20 mouse cellular contexts compared by ENCODE assay signal in genomic region chr2:68196245-68196644, GRCm38 (mm10).
DNase-seq lines count a peak whose midpoint lies in the region; ATAC-seq and TF ChIP-seq lines count a peak whose summit lies in the region.
"Had no signal": no experiment of that assay in that cellular context is flagged by ENCODE, and none has a peak within 500 bp of the region (broad histone marks: within the 10 kb centered on the region; RNA-seq: fewer than 3 reads in every experiment).

No protein-coding gene starts in this region.

- H3K4me2 ChIP-seq in forebrain, embryonic 13.5 days: no peak overlapping the region
- H3K4me2 ChIP-seq in forebrain, embryonic 11.5 days (ENCODE audit: low read depth, low read length, severe bottlenecking): no peak overlapping the region
- no peak overlapping the region for H3K4me2 ChIP-seq in kidney, embryonic 16.5 days (replicated peaks; ENCODE audit: low read depth, low read length)
- no peak overlapping the region for H3K4me2 ChIP-seq in midbrain, embryonic 15.5 days
- H3K4me2 ChIP-seq: embryonic facial prominence, embryonic 12.5 days; heart, embryonic 12.5 days; hindbrain, embryonic 15.5 days had no signal

- no peak overlapping the region for H3K27ac ChIP-seq in forebrain, embryonic 13.5 days
- H3K27ac ChIP-seq in forebrain, embryonic 11.5 days (ENCODE audit: low read depth, low read length): no peak overlapping the region
- no peak overlapping the region for H3K27ac ChIP-seq in kidney, embryonic 16.5 days (ENCODE audit: low read length)
- no peak overlapping the region for H3K27ac ChIP-seq in midbrain, embryonic 15.5 days
- H3K27ac ChIP-seq: embryonic facial prominence, embryonic 12.5 days; heart, adult 2 months; hindbrain, embryonic 10.5 days; hindbrain, embryonic 15.5 days had no signal

- DNase-seq in forebrain, embryonic 11.5 days (ENCODE audit: low spot score): no peak
- no peak for DNase-seq in kidney, postnatal 14 days
- DNase-seq in Patski (ENCODE audit: low read depth, low spot score): no peak
- peak; percentile 51 for DNase-seq in retina, embryonic 14.5 days (ENCODE audit: low spot score)
- DNase-seq: adrenal gland, postnatal 10 days; cerebellum, adult 11 months; cerebellum, adult 8-10 months; cerebellum, postnatal 14 days; embryo, embryonic 11 days; gastrocnemius, postnatal 10 days; heart, adult 2 months had no signal

- POLR2A ChIA-PET in Patski (lab: Charles Lee): no interaction called here

- 31% methylated on average over 4 of the region's 4 CpGs for WGBS in forebrain, embryonic 13.5 days
- WGBS in forebrain, embryonic 11.5 days: 59% methylated on average over 4 of the region's 4 CpGs
- WGBS in kidney, embryonic 16.5 days: 30% methylated on average over 4 of the region's 4 CpGs
- WGBS in midbrain, embryonic 15.5 days: 62% methylated on average over 4 of the region's 4 CpGs

- H3K27me3 ChIP-seq in forebrain, embryonic 13.5 days: no peaks in the 10 kb centered on the region
- H3K27me3 ChIP-seq in forebrain, embryonic 11.5 days (ENCODE audit: control insufficient read depth, insufficient read depth, low read length): no peaks in the 10 kb centered on the region
- H3K27me3 ChIP-seq in kidney, embryonic 16.5 days (ENCODE audit: insufficient read depth, low read length): no peaks in the 10 kb centered on the region
- no peaks in the 10 kb centered on the region for H3K27me3 ChIP-seq in Patski
- no peaks in the 10 kb centered on the region for H3K27me3 ChIP-seq in midbrain, embryonic 15.5 days (replicated peaks)
- H3K27me3 ChIP-seq: CH12.LX; embryonic facial prominence, embryonic 12.5 days; heart, embryonic 12.5 days; hindbrain, embryonic 15.5 days had no signal

- CTCF ChIA-PET in Patski (lab: Charles Lee): interaction anchor here (1.6 kb wide), 1 partner anchor 17 kb away, joined by 6 read pairs; no protein-coding TSS in a partner anchor

- no peak overlapping the region for H3K9ac ChIP-seq in forebrain, embryonic 13.5 days
- H3K9ac ChIP-seq in forebrain, embryonic 11.5 days (ENCODE audit: low read length): no peak overlapping the region
- no peak overlapping the region for H3K9ac ChIP-seq in kidney, embryonic 16.5 days (replicated peaks; ENCODE audit: low read length)
- no peak overlapping the region for H3K9ac ChIP-seq in midbrain, embryonic 15.5 days
- H3K9ac ChIP-seq: embryonic facial prominence, embryonic 12.5 days; heart, embryonic 12.5 days; hindbrain, embryonic 15.5 days had no signal

- no peaks in the 10 kb centered on the region for H3K9me3 ChIP-seq in forebrain, embryonic 13.5 days (replicated peaks)
- no peaks in the 10 kb centered on the region for H3K9me3 ChIP-seq in forebrain, embryonic 11.5 days (ENCODE audit: control insufficient read depth, low read length)
- H3K9me3 ChIP-seq in kidney, embryonic 16.5 days (ENCODE audit: low read length): no peaks in the 10 kb centered on the region
- H3K9me3 ChIP-seq in midbrain, embryonic 15.5 days: no peaks in the 10 kb centered on the region
- H3K9me3 ChIP-seq: embryonic facial prominence, embryonic 12.5 days; heart, embryonic 12.5 days; hindbrain, embryonic 10.5 days; hindbrain, embryonic 15.5 days had no signal

- no peak for TF ChIP-seq CTCF in Patski (IDR thresholded peaks at IDR 0.05)

- peak; percentile 30; the same call in 1 of the 2 replicates for ATAC-seq in forebrain, embryonic 13.5 days
- no peak for ATAC-seq in forebrain, embryonic 11.5 days (replicated peaks; ENCODE audit: low FRiP score)
- peak; percentile 57; the same call in 1 of the 2 replicates for ATAC-seq in kidney, embryonic 16.5 days (ENCODE audit: low FRiP score, low TSS enrichment)
- ATAC-seq in Patski: peak; percentile 51
- ATAC-seq in midbrain, embryonic 15.5 days (replicated peaks): no peak
- ATAC-seq: forebrain, embryonic 16.5 days had no signal

- 0 out of 2 replicates have a peak, but pooled peaks cover 9% of the 10 kb centered on the region for H3K4me1 ChIP-seq in forebrain, embryonic 13.5 days
- H3K4me1 ChIP-seq in forebrain, embryonic 11.5 days (replicated peaks; ENCODE audit: control insufficient read depth, insufficient read depth, low read length): no peaks in the 10 kb centered on the region
- peaks cover 9% of the 10 kb centered on the region; the same call in 1 of the 2 replicates for H3K4me1 ChIP-seq in kidney, embryonic 16.5 days (ENCODE audit: insufficient read depth, low read length)
- H3K4me1 ChIP-seq in midbrain, embryonic 15.5 days: no peaks in the 10 kb centered on the region
- H3K4me1 ChIP-seq: embryonic facial prominence, embryonic 12.5 days; heart, embryonic 12.5 days; hindbrain, embryonic 10.5 days; hindbrain, embryonic 15.5 days had no signal

- H3K4me3 ChIP-seq in forebrain, embryonic 13.5 days: no peak overlapping the region
- H3K4me3 ChIP-seq in forebrain, embryonic 11.5 days (ENCODE audit: low read depth, low read length): no peak overlapping the region
- H3K4me3 ChIP-seq in kidney, embryonic 16.5 days (ENCODE audit: low read length): no peak overlapping the region
- H3K4me3 ChIP-seq in midbrain, embryonic 15.5 days: no peak overlapping the region
- H3K4me3 ChIP-seq: embryonic facial prominence, embryonic 12.5 days; heart, adult 2 months; heart, embryonic 12.5 days; hindbrain, embryonic 10.5 days; hindbrain, embryonic 15.5 days had no signal

- in situ Hi-C loops in Patski (cut with MboI; ENCODE audit: low pct_unique_long_range_greater_than_20kb): no loop called here

- no peaks in the 10 kb centered on the region for H3K36me3 ChIP-seq in forebrain, embryonic 13.5 days (ENCODE audit: poor library complexity, severe bottlenecking)
- no peaks in the 10 kb centered on the region for H3K36me3 ChIP-seq in forebrain, embryonic 11.5 days (ENCODE audit: control insufficient read depth, insufficient read depth, low read length)
- no peaks in the 10 kb centered on the region for H3K36me3 ChIP-seq in kidney, embryonic 16.5 days (ENCODE audit: insufficient read depth, low read length)
- no peaks in the 10 kb centered on the region for H3K36me3 ChIP-seq in midbrain, embryonic 15.5 days (replicated peaks)
- H3K36me3 ChIP-seq: embryonic facial prominence, embryonic 12.5 days; heart, embryonic 12.5 days; hindbrain, embryonic 10.5 days; hindbrain, embryonic 15.5 days had no signal

Comparison
In these comparisons a context has a peak if more than half of its experiments do, and no peak if none do; other contexts are left out.
1. ATAC-seq: peak in forebrain, embryonic 13.5 days (single experiment), kidney, embryonic 16.5 days (single experiment) and Patski (single experiment); none in forebrain, embryonic 11.5 days (single experiment) and midbrain, embryonic 15.5 days (single experiment).